Mouse (Mus musculus): ENCODE measurements around the gene Herpud2.
A peak's percentile ranks its signal among the peaks of the same experiment; 100 is the strongest.
"Not testable (repeated sequence)": the region's sequence is repeated elsewhere in the genome, so short reads cannot be mapped to it uniquely, and the experiment has no call there.

The Herpud2 gene

DNA sequence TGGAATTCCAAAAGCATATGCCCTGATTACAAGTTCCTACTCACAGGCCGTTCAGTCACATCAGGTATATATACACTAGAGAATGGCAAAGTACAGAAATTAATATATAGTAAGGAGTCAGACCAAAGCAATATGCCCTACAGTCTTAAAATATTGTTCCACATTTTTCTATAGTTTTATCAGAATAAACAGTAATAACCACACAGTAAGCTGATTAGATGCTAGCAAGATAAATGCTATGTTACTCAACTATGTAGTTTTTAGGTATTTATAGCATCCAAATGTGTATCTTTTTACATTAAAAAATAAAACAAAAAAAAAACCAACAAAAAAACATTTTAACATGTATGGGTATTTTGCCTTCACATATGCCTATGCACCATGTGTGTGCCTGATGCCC lies 5.7 kb downstream of the Herpud2 start:
- no peak for DNase-seq (ENCODE audit: low read depth, low spot score)

DNA sequence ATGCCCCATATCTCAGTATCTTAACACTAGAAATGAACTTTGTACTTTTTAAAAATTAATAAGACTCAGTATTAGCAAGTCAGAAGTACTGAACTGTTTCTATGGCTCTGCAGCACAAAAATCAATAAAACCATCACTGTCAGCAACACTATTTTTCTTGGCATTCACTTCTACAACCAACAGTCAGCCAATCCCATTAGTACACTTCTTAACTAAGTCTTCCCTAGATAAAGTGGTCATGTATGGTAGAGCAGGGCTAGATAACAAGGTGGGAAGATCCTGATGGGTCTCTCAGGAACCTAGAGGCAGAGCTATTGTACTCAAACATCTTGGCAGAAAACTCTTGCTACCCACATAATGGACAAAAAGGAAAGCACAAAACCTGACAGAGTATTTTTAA lies 7.7 kb downstream of the Herpud2 start:
- DNase-seq (ENCODE audit: low read depth, low spot score) = no peak

DNA sequence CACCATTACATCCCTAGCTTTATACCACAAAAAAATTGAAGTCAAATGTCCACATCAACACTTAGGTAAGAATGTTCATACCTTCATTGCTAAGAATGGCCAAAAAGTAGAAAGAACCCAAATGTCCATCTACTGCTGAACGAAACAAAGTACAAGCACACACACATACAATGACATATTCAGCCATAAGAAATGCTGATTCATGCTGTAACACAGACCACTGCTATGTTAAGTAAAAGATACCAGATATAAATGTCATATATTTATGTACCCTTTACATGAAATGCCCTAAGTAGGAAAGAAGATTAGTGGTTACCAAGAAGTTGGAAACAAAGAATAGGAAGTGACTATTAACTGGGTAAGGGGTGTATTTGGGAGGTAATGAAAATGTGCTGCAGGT lies 8.6 kb downstream of the Herpud2 start:
- DNase-seq (ENCODE audit: low read depth, low spot score) = no peak

- DNase-seq (ENCODE audit: low read depth, low spot score) = no peak
Measured at GRCm38 (mm10) chr9:25142041-25142440, 9.6 kb downstream of the Herpud2 start.

GRCm38 (mm10) chr9:25140330-25140729 lies 11.3 kb downstream of the Herpud2 start:
- DNase-seq (ENCODE audit: low read depth, low spot score) = no peak

DNA sequence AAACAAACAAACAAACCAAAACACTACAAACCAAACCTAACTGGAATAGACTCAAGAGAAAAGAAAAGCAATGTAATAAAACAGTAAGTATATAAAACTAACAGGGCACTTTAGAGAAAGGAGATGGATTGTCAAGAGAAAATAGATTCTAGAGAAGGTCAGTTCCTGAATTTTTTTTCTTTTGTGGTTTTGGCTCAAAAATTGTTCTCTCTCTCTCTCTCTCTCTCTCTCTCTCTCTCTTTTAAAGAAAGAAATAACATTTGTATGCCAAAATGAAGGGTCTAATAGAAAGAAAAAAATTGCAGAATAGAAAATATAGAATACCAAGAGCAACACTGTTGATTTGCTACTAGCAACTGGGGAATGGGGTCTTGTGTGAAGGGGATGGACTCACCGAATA lies 12.7 kb downstream of the Herpud2 start:
- DNase-seq (ENCODE audit: low read depth, low spot score) = no peak

- DNase-seq (ENCODE audit: low read depth, low spot score) = no peak
Measured at GRCm38 (mm10) chr9:25132920-25133319, 18.7 kb downstream of the Herpud2 start.

GRCm38 (mm10) chr9:25132253-25132652 lies 19.4 kb downstream of the Herpud2 start:
- DNase-seq (ENCODE audit: low read depth, low spot score) = no peak

DNA sequence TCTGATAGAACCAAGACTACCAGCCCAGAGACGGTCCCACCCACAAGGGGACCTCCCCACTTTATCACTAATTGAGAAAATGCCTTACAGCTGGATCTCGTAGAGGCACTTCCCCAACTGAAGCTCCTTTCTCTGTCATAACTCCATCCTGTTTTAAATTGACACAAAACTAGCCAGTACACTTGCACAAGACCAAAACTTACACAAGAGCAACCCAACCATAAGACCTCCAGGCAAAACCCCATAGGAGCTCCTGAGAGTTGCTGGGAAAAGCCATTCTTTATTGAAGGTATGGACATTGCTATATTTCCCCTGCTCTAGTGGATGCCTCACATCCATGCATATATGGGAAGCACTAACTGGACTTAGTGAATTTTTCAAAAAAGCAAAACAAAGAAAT lies 27.6 kb downstream of the Herpud2 start:
- no peak for DNase-seq (ENCODE audit: low read depth, low spot score)

- DNase-seq (ENCODE audit: low read depth, low spot score) = not testable (repeated sequence)
Measured at GRCm38 (mm10) chr9:25123590-25123989, 28.0 kb downstream of the Herpud2 start.

GRCm38 (mm10) chr9:25104638-25105037 lies 47.0 kb downstream of the Herpud2 start:
- DNase-seq (ENCODE audit: low read depth, low spot score) = peak; percentile 22

DNA sequence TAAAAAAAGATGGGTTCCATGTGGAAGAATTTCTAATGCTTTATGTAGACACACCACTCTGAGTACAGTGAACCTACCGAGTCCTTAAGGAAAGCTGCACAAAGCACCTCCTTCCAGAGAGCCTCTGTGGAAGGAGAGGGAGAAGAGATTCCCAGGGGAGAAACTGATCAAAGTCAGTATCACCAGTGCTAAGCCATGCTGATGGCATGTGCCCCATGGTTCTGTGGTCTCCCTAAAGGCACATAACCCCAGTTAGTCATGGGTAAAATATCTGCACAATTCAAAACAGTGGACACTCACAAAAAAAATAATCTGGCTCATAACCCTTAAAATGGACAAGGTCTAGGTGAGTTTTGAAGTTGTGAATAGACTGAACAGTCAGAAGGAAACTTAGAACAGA lies 48.7 kb downstream of the Herpud2 start:
- DNase-seq (ENCODE audit: low read depth, low spot score) = no peak

- DNase-seq (ENCODE audit: low read depth, low spot score) = no peak
Measured at GRCm38 (mm10) chr9:25090853-25091252, 60.8 kb downstream of the Herpud2 start.

DNA sequence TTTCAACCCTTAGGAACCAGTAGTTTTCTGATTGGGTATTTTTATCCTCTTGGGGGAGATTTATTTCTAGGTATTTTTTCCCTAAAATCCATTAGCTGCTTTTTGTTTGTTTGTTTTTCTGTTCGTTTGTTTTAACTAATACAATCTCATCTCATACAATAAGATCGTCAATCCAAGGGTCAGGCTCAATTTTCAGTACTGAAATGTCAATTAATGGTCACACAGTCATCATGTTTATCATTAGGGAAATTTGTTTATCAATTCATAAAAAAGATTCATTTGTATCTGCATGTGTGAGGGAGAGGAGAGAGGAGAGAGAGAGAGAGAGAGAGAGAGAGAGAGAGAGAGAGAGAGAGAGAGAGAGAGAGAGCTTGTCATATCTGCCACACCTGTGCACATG lies 62.5 kb downstream of the Herpud2 start, which contains the start of gene Gm10181:
Gm10181 (plus strand) TSS at position 301 of the 400 bp plus-strand sequence.
- no peak for DNase-seq (ENCODE audit: low read depth, low spot score)

DNA sequence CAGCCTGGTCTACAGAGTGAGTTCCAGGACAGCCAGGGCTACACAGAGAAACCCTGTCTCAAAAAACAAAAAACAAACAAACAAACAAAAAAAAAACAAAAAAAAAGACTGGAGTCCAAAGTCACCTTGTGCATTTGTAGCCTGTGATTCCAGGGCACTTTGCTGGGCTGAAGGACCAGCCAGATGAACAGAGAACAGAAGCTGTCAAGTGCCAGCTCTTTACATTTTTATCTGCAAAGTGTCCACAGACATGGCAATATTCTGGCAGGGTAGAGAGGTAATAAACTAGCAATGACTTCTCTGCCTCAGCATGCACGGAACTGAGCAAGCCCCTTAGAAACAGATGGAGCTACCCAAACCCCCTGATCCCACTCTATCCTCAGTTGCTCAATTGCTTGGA lies 75.1 kb downstream of the Herpud2 start:
- no peak for DNase-seq (ENCODE audit: low read depth, low spot score)

DNA sequence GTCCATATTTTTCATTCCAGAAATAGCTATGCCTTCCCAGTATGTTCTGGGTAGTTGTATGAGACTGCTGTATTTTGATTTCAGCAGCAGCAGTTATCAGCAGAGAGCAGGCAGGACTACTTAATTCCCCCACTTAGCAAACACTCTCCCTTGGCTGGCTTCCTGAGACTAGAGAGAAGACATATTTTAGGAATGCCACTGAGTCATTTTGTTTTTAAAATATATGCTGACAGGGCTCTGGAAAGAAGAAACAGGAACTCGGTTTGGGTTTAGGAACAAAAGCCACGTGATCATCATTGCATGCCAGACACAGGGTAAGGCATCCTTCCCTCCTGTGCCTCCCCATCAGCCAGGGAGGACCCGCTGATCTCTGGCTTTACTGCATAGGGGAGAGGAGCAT lies 75.6 kb downstream of the Herpud2 start:
- DNase-seq (ENCODE audit: low read depth, low spot score) = no peak

DNA sequence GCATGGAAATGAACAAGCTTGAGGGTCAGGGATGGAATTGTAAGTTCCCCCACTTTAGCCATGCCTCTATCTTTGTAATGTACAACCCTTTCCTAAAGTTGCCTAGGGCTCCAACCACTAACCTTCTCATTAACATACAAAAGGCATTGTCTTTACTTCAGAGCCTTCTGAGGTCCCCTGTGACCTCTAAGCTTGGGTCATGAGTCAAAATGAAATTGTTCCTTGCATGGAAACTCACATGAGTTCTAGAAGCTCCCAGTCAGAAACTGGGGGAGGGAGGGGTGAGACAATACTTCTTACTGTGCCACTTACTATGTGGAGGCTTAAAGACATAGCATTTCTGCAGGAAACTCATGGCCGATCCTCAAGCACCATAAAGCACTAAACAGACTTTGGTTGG lies 79.0 kb downstream of the Herpud2 start:
- DNase-seq (ENCODE audit: low read depth, low spot score) = no peak

DNA sequence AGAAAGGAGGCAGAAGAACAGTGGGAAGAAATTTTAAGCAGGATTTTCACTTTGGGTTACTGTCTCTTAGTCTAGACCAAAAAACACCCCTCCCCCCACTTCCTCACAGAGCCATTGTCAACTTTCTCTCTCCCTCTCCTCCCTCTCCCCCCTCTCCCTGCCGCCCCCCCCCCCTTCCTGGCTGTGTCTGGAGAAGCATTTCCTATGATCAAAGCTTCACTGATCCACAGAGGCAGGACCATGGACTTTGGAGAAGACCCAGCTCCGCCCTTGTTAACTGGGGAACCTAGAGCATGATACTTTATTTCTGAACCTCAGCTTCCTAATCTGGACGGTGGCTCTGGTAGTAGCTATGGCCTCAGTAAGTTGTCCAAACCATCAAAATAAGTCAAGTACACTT lies 92.9 kb downstream of the Herpud2 start:
- no peak for DNase-seq (ENCODE audit: low read depth, low spot score)
